Mouse (Mus musculus): ENCODE measurements around the gene Pirb. TPM values are rescaled to one million over a fixed set of nuclear protein-coding genes. Genes with fewer than 3 reads are reported as not detected.

Pirb gene
- total RNA-seq, 2 experiments from 2014 or later, result 0.61 to 0.84 TPM

DNA sequence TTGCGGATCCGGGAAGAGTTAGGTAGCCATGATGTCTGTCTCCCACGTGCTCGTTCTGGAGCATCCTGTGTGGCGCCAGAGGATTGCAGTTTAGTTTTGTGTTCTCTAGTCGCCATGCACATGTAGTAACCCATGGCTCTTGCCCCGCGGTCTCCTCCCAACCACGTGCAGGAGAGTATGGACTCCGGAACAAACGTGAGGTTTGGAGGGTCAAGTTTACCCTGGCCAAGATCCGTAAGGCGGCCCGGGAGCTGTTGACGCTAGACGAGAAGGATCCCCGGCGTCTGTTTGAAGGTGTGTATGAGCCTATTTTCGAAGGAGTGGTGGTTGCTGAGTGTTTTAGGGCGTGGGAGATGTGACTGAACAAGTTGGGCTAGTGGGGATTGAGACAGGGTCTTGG is 15.7 kb downstream of the Pirb start:
- intact Hi-C loops (cut with DNase I), result loop anchor here (10.0 kb wide), 1 partner anchor 730 kb away; no protein-coding TSS in a partner anchor
- no peak for TF ChIP-seq CTCF (IDR thresholded peaks at IDR 0.05)
- no peak for DNase-seq
- Histone ChIP-seq H3K27ac (peak overlapping the region; percentile 95), H3K4me3 (peak overlapping the region; percentile 83)

DNA sequence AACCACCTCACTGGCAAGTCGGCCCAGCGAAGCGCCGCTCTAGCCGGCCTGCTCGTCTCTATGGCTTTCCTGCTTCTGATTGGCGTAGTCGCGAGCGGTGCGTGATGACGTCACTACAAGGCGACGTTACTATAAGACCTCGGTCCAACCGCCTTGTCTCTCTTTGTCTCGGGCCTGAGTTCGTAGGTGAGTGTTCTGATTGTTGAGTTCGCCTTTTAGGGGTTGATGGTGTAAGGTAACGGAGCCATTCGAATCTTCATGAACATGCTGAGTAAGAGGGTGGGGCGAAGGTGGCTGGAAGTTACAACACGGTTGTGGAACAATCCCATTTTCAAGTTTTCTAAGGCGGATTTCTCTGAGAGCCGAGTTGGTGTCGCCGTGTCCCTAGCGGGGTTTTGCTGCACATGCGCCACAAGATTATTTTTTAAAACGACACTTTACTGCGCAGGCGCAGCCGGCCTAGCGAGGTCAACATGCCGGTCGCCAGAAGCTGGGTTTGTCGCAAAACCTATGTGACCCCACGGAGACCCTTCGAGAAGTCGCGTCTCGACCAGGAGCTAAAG is 16.2 kb downstream of the Pirb start, which contains the start of gene Rps9:
Rps9 (plus strand) TSS at position 115 of the 563 bp plus-strand sequence.
- intact Hi-C loops (cut with DNase I), result loop anchor here (10.0 kb wide), 1 partner anchor 731 kb away; no protein-coding TSS in a partner anchor
- TF ChIP-seq CTCF (IDR thresholded peaks at IDR 0.05), result peak; percentile 35
- Histone ChIP-seq H3K27ac (peak within 1 kb of the TSS; percentile 95), H3K4me3 (peak within 1 kb of the TSS; percentile 83)
- DNase-seq, result peak; percentile 97

DNA sequence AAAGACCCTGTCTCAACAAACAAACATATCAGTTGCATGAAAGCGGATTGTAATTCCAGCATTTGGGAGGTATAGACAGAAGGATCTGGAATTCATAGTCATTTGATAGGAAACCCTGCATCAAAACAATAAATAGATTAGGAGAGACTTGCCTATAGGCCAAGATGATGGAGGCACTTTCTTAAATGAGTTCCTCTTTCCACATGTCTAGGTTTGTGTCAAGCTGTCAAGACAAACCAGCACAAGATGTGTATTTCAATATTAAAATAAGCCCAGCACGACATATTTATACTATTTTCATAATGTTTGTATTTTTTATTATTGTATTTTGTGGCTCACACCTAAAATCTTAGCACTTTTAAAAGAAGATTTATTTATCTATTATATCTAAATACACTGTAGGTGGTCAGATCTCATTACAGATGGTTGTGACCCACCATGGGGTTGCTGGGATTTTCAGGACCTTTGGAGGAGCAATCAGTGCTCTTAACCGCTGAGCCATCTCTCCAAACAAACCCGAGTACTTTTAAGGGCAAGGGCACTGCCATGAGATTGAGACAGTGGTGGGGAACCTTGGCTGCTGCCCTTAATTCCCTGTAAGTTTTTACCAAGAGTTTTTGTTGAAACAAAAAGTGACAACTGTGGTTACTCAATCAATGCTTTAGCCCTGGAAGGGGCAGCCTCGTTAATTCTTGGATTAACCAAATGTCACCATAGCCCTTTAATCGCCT is 16.9 kb downstream of the Pirb start:
- Histone ChIP-seq H3K4me3 (peak overlapping the region; percentile 83), H3K27ac (peak overlapping the region; percentile 95)
- TF ChIP-seq CTCF (IDR thresholded peaks at IDR 0.05), result no peak
- intact Hi-C loops (cut with DNase I), result loop anchor here (10.0 kb wide), 1 partner anchor 731 kb away; no protein-coding TSS in a partner anchor
- no peak for DNase-seq

DNA sequence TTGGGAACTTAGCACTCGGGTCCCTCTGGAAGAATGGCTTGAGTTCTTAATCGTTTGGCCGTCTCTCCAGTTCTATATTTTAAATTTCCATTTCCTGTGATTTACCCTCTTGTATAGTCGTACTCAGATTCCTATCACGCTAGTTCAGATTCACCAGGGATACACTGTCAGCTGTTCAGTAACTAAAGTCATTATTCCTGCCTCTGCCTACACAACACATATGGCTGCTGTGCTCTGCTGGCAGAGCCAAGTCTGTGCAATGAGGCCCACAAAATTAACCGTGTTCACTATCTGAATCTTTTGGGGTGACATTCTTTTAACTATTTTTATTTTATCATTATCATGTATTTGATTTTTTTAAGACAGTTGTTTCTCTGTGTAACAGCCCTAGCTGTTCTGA is 21.7 kb downstream of the Pirb start:
- H3K4me3 ChIP-seq, result no peak overlapping the region
- TF ChIP-seq CTCF (IDR thresholded peaks at IDR 0.05), result no peak
- no peak for DNase-seq
- H3K27ac ChIP-seq, result no peak overlapping the region
- intact Hi-C loops (cut with DNase I), result no loop called here

DNA sequence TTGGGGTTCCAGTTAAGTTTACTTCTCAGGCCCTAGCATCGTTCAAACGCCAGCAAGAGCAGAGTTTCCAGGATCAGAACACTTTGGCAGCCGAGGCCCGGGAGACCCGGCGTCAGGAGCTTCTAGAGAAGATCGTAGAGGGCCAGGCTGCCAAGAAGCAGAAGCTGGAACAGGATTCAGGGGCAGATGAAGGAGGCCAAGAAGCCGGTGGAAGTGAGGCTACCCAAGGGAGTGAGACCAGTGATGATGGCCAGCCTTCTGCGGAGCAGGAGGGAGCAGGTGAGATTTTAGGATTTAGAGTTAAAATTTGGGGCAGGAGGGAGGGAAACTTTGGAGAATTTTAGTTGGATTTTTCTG is 25.3 kb downstream of the Pirb start:
- intact Hi-C loops (cut with DNase I), result loop anchor here (5.0 kb wide), 2 partner anchors 48 to 68 kb away; partner anchors contain the start of genes Cnot3, Prpf31 and Tfpt
- H3K27ac ChIP-seq, result peak overlapping the region; percentile 98
- peak; percentile 43 for DNase-seq
- H3K4me3 ChIP-seq, result peak overlapping the region; percentile 76

DNA sequence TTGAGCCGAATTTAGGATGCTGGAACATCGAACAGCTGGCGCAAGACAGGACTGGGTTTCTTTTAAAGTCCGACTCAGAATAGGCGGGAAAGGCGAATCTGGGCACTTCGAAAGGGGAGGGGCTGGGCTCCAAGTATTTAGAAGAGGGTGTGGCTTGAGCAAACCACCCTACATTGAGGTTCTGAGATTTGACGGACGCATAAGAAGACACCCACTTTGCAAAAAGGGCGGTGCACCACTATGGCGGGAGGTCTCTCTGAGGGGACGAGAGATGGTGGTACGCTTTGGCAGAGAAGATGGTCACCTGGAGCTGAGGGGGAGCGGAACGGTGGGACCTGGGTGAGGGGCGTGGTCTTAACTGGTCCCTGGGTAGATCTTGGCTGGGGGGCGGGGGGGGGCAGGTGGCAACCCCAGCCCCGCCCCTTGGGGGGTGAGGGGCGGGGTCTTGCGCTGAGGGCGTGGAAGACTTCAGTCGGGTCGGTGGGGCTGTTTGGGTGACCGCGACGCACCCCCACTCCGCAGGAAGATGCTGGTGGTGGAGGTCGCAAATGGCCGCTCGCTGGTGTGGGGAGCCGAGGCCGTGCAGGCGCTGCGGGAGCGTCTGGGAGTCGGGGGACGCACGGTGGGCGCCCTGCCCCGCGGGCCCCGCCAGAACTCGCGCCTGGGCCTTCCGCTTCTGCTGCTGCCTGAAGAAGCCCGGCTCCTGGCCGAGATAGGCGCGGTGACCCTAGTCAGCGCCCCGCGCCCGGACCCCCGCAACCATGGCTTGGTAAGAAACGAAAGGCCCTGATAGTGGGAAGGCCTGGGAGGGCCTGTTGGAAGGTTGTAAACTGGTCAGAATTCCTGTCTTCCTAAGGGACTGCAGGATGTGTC is 25.9 kb downstream of the Pirb start:
- TF ChIP-seq CTCF (IDR thresholded peaks at IDR 0.05), result no peak
- intact Hi-C loops (cut with DNase I), result loop anchor here (5.0 kb wide), 2 partner anchors 47 to 67 kb away; partner anchors contain the start of genes Cnot3, Prpf31 and Tfpt
- peak overlapping the region; percentile 76 for H3K4me3 ChIP-seq
- peak; percentile 71 for DNase-seq
- peak overlapping the region; percentile 98 for H3K27ac ChIP-seq

DNA sequence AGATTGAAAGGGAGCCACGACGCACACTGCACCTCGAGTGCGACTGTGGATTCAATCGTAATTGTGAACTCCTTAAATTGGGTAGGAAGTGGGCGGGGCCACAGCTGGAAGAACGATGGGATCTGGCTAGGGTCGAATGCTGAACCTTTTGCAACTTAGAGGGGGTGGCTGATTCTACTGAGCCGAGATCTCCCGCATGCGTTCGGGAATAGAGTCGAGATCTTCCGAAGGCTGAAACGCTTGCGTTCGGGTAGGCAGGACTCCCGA is 26.4 kb downstream of the Pirb start:
- TF ChIP-seq CTCF (IDR thresholded peaks at IDR 0.05), result no peak
- no peak for DNase-seq
- Histone ChIP-seq H3K4me3 (peak overlapping the region; percentile 76), H3K27ac (peak overlapping the region; percentile 98)
- intact Hi-C loops (cut with DNase I), result loop anchor here (2.0 to 5.0 kb wide), 3 partner anchors 29 to 66 kb away; partner anchors contain the start of genes Cnot3, Leng1, Prpf31 and Tfpt

DNA sequence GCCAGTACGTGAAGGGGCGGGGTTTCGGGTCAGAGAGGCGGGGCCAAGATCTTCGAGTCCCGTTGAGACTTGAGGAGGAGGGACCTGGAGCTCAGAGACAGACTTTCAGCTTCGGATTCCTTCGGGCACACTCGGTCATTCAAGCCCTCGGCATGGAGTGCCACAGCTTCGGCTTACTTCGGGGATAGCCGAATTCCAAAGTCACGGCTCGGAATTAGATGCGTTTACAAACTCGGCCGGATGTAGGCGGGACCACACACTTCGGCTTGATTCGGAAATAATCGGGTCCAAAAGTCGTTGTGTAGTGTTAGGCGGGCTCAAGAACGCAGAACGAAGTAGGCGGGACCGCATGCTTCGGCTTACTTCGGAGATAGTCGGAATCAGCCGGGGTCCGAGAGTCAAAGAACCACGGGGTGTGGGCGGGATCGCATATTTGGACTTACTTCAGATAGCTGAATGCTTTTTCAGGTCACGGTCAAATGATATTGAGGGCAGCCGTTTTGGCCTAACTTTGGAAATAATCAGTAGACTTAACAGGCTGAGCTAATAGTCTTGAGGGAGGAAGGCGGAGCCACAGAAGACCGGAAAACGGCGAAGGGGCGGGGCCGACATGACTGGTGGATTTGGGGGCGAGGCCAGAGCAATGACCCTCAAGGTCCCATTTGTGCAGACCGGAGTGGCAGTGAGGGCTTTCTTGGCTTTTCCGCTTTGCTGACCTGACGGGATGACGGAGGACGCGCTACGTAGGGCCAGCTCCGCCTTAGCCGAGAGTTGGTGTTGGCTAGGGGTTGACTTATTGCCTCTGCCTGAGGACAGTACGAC is 27.0 kb downstream of the Pirb start, which contains the start of gene Mboat7:
Mboat7 (minus strand) TSS at position 537 of the 822 bp plus-strand sequence.
- H3K4me3 ChIP-seq, result peak within 1 kb of the TSS; percentile 76
- peak within 1 kb of the TSS; percentile 98 for H3K27ac ChIP-seq
- DNase-seq, result peak; percentile 96
- intact Hi-C loops (cut with DNase I), result loop anchor here (2.0 to 5.0 kb wide), 3 partner anchors 28 to 66 kb away; partner anchors contain the start of genes Cnot3, Leng1, Prpf31 and Tfpt
- no peak for TF ChIP-seq CTCF (IDR thresholded peaks at IDR 0.05)

DNA sequence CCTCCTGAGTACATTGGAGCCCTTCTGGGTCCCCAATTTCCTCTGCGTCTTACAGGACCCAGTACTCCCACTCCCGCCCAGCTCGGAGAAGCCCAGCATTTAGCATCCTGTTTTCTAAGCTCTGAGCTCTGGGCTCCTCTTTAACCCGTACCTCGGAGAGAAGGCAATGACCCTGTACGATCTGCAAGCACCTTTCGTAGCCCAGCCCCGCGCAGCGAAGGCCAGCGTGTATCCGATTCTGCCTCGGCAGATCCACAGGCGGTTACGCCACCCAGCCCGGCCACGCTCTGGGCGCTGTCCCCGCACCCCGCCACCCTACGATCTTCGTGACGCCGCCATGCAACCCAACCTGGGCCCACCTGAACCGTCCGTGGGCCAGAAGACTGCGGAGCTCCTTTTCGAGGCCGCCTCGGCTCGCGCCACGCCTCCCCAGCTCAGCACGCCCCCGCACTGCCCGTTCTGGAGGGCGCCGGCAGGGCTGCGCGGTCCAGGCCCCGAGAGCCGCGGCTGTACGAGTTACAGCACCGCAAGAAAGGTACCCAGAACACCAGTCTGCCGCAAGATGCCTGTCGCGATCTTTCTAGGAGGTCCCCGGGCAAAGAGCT is 27.7 kb downstream of the Pirb start, which contains the start of gene Tsen34:
Tsen34 (plus strand) TSS at position 482 of the 605 bp plus-strand sequence.
- DNase-seq, result no peak
- intact Hi-C loops (cut with DNase I), result loop anchor here (2.0 to 5.0 kb wide), 3 partner anchors 28 to 65 kb away; partner anchors contain the start of genes Cnot3, Leng1, Prpf31 and Tfpt
- Histone ChIP-seq H3K4me3 (peak within 1 kb of the TSS; percentile 76), H3K27ac (peak within 1 kb of the TSS; percentile 98)
- TF ChIP-seq CTCF (IDR thresholded peaks at IDR 0.05), result no peak; the same call in 1 of the 2 replicates

DNA sequence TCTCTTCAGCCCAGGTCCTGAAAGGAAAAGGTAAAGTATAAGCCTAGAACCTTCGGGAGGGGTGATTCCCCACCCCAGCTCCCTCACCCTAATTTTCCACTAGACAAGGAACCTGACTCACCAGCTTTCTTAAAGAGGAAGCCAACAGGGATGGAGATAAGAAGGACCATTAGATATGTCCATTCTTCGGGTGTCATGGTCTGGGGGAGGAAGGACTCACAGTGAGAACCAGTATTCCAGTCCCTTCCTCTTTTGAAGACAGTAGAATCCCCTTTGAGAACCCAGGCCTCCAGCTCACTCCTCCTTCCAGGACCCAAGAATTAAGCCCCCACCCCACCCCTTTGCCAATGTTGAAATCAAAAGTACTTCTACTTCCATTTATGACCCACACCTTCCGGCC is 28.3 kb downstream of the Pirb start:
- H3K4me3 ChIP-seq, result peak overlapping the region; percentile 76
- H3K27ac ChIP-seq, result peak overlapping the region; percentile 98
- intact Hi-C loops (cut with DNase I), result loop anchor here (2.0 to 5.0 kb wide), 3 partner anchors 27 to 65 kb away; partner anchors contain the start of genes Cnot3, Leng1, Prpf31 and Tfpt
- DNase-seq, result no peak
- no peak for TF ChIP-seq CTCF (IDR thresholded peaks at IDR 0.05)
